Comparison of ENCODE assay signal across 27 mouse cellular contexts in the genomic region with DNA sequence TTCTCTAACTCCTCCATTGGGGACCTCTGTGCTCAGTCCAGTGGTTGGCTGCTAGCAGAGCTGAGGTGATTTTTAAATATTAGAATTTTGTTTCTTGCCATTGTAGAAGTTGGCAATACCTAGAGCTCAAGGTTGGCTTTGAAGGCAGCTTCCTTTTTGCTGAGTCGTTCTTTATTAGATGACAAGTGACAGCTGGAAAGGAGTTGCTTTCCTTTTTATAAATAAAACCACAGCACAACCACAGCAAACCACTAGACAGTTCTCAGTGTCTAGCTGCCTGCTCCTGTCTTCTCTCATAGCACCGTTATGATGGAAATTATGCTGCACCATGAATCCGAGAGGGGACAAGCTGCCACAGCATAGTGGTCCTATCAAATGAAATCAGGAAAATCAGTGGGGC.
"Had no signal": no experiment of that assay in that cellular context is flagged by ENCODE, and none has a peak within 500 bp of the region (broad histone marks: within the 10 kb centered on the region; RNA-seq: fewer than 3 reads in every experiment).

No protein-coding gene starts in this region.

- H3K4me2 ChIP-seq: heart, embryonic 11.5 days; heart, embryonic 13.5 days; heart, embryonic 15.5 days; hindbrain, embryonic 12.5 days; hindbrain, embryonic 15.5 days; kidney, embryonic 15.5 days; limb, embryonic 13.5 days; limb, embryonic 15.5 days; liver, embryonic 12.5 days had no signal

- H3K27ac ChIP-seq: heart, adult 2 months; heart, embryonic 13.5 days; heart, embryonic 15.5 days; hindbrain, embryonic 10.5 days; hindbrain, embryonic 12.5 days; hindbrain, embryonic 15.5 days; hindbrain, postnatal 0 days; kidney, embryonic 15.5 days; kidney, postnatal 0 days; layer of hippocampus, adult 2 months; left cerebral cortex, adult 2 months; limb, embryonic 13.5 days; limb, embryonic 15.5 days; liver, embryonic 12.5 days had no signal

- H3K4me3 ChIP-seq: heart, adult 2 months; heart, embryonic 13.5 days; heart, embryonic 15.5 days; hindbrain, embryonic 10.5 days; hindbrain, embryonic 12.5 days; hindbrain, embryonic 15.5 days; kidney, embryonic 15.5 days; layer of hippocampus, adult 2 months; left cerebral cortex, adult 2 months; limb, embryonic 13.5 days; limb, embryonic 15.5 days; liver, embryonic 12.5 days had no signal

- ATAC-seq: hindbrain, postnatal 0 days; intestine, embryonic 16.5 days; liver, embryonic 12.5 days had no signal

- H3K27me3 ChIP-seq: heart, embryonic 13.5 days; heart, embryonic 15.5 days; hindbrain, embryonic 12.5 days; hindbrain, embryonic 15.5 days; kidney, embryonic 15.5 days; limb, embryonic 13.5 days; limb, embryonic 15.5 days; liver, embryonic 12.5 days had no signal

- H3K36me3 ChIP-seq: heart, embryonic 13.5 days; heart, embryonic 15.5 days; hindbrain, embryonic 10.5 days; hindbrain, embryonic 12.5 days; hindbrain, embryonic 15.5 days; kidney, embryonic 15.5 days; limb, embryonic 13.5 days; limb, embryonic 15.5 days; liver, embryonic 12.5 days had no signal

- H3K4me1 ChIP-seq: heart, embryonic 13.5 days; heart, embryonic 15.5 days; hindbrain, embryonic 10.5 days; hindbrain, embryonic 12.5 days; hindbrain, embryonic 15.5 days; kidney, embryonic 15.5 days; limb, embryonic 13.5 days; limb, embryonic 15.5 days; liver, embryonic 12.5 days had no signal

- H3K9me3 ChIP-seq: heart, embryonic 13.5 days; heart, embryonic 15.5 days; hindbrain, embryonic 10.5 days; hindbrain, embryonic 12.5 days; hindbrain, embryonic 15.5 days; kidney, embryonic 15.5 days; limb, embryonic 13.5 days; limb, embryonic 15.5 days; liver, embryonic 12.5 days had no signal

- DNase-seq: gastrocnemius, postnatal 14 days; gastrocnemius, postnatal 36 days; heart, adult 11 months; heart, adult 2 months; heart, postnatal 14 days; heart, postnatal 36 days; kidney, adult 11 months; kidney, adult 2 months; kidney, adult 9 months; kidney, postnatal 14 days; kidney, postnatal 4 days; left cerebral cortex, postnatal 4 days had no signal

- H3K9ac ChIP-seq: heart, embryonic 13.5 days; heart, embryonic 15.5 days; hindbrain, embryonic 12.5 days; hindbrain, embryonic 15.5 days; kidney, embryonic 15.5 days; limb, embryonic 13.5 days; limb, embryonic 15.5 days; liver, embryonic 12.5 days had no signal
